Mouse (Mus musculus) midbrain, embryonic 12.5 days (tissue): ENCODE results near the gene Eif5. TPM values are rescaled to one million over a fixed set of nuclear protein-coding genes. Genes with fewer than 3 reads are reported as not detected.
"Not testable (repeated sequence)": the region's sequence is repeated elsewhere in the genome, so short reads cannot be mapped to it uniquely, and the experiment has no call there.

Experiments used
- ATAC-seq: fragments of 200-750 bp; cut with Nextera tagmentation; 2 replicates; pipeline ENCODE4 v1.8.0; 2017; ENCODE audit warnings: low read depth, moderate TSS enrichment, moderate library complexity; ENCODE audit not compliant: low FRiP score
- H3K27ac ChIP-seq: fragments of 300-500 bp; sonication (generic); replicated peaks from 2 replicates; pipeline ENCODE4 v1.5.1; 2016; ENCODE audit warnings: mild to moderate bottlenecking
- H3K27me3 ChIP-seq: fragments of 300-500 bp; sonication (generic); 2 replicates; pipeline ENCODE4 v1.6.1; 2016; ENCODE audit warnings: mild to moderate bottlenecking
- H3K36me3 ChIP-seq: fragments of 300-500 bp; sonication (generic); 2 replicates; pipeline ENCODE4 v1.6.1; 2016
- H3K4me1 ChIP-seq: fragments of 300-500 bp; sonication (generic); 2 replicates; pipeline ENCODE4 v1.6.1; 2016
- H3K4me2 ChIP-seq: fragments of 300-500 bp; sonication (generic); replicated peaks from 2 replicates; pipeline ENCODE4 v1.6.1; 2016; ENCODE audit warnings: mild to moderate bottlenecking, moderate library complexity
- H3K4me3 ChIP-seq: fragments of 300-500 bp; sonication (generic); 2 replicates; pipeline ENCODE4 v1.5.1; 2016; ENCODE audit warnings: mild to moderate bottlenecking
- H3K9ac ChIP-seq: fragments of 300-500 bp; sonication (generic); replicated peaks from 2 replicates; pipeline ENCODE4 v1.6.1; 2016; ENCODE audit warnings: mild to moderate bottlenecking, moderate library complexity
- H3K9me3 ChIP-seq: fragments of 300-500 bp; sonication (generic); 2 replicates; pipeline ENCODE4 v1.6.1; 2016; ENCODE audit warnings: mild to moderate bottlenecking
- WGBS: fragments of 180-500 bp; shearing (Covaris S2); methylation state at CpG from one replicate; pipeline ENCODE4 v1.1.7; 2016; 5-methylcytosine and 5-hydroxymethylcytosine counted together
- polyA plus RNA-seq: library from polyadenylated mRNA; unstranded; fragments of >200 nt; fragmentation: Nextera tagmentation; extraction: Ambion mirVana; gene quantifications from 2 replicates; pipeline ENCODE4 v1.2.1, GENCODE M21; 2016

Gene Eif5
- polyA plus RNA-seq = 692 and 732 TPM in 2 replicates

DNA sequence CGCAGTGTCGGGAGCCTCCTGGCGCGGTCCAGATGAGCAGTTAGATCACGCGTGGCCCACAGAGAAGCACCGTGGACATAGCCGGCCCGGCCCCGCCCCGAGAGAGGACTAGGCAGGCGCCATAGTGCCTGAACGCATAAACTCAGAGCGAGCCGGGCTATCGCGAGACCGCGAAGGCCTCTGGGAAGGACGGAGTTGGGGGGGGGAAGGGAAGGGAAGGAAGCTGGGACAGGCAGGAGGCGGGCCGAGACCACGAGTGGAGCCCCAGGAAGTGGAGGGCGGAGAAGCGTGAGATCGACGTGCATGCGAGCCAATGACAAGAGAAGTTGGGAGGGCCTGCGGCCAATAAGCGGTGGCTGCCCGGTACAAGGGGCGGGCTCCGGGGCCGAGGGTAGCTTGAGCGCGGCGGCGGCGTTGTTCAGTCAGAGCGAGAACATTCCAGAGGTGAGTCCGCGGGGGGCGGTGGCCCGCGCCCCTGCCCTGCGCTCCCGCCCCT lies at the start of gene Eif5:
Eif5 (plus strand) TSS at position 221 of the 496 bp plus-strand sequence.
- peak within 1 kb of the TSS; percentile 96 for H3K9ac ChIP-seq
- under 1% methylated on average over 42 of the region's 47 CpGs for WGBS
- H3K36me3 ChIP-seq = peaks cover 37% of the 10 kb centered on the region
- peak; percentile 98 for ATAC-seq
- peak within 1 kb of the TSS; percentile 97 for H3K4me3 ChIP-seq
- peak within 1 kb of the TSS; percentile 98 for H3K27ac ChIP-seq
- H3K4me2 ChIP-seq = peak within 1 kb of the TSS; percentile 85
- no peaks in the 10 kb centered on the region for H3K9me3 ChIP-seq
- H3K4me1 ChIP-seq = peaks cover 30% of the 10 kb centered on the region
- no peaks in the 10 kb centered on the region for H3K27me3 ChIP-seq

DNA sequence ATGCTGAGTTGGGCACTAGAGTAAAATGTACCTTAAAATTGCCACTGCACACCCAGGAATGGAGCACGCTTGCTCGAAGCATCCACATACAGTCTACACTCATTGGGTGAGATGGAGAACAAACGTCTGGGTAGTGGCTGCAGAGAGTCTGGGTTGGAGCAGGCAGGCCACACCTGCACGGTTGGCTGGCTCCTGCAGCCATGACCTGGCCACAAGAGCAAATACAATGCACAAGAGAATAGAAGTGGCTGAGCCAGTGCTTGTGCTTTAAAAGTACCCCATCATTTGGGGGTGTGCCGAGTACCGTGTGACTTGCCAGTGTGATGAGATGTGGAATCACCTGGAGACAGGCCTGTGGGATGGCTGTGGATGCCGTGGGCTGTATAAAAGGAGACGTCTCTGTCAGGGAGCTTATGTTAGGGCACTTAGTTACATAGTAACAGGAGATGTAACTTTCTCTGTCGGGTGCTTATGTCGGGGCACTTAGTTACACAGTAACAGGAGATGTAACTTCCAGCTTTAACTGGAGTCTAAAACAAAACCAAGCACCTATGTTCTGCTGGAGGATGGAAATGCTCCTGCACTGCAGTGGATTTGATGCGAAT lies 48.5 kb upstream of the Eif5 start:
- Histone ChIP-seq H3K4me1 (peaks cover 21% of the 10 kb centered on the region), H3K4me2 (no peak overlapping the region), H3K27ac (no peak overlapping the region), H3K36me3 (no peaks in the 10 kb centered on the region), H3K9ac (no peak overlapping the region), H3K4me3 (no peak overlapping the region), H3K9me3 (no peaks in the 10 kb centered on the region), H3K27me3 (peaks cover 51% of the 10 kb centered on the region)
- WGBS = 84% methylated on average over 11 of the region's 11 CpGs
- no peak for ATAC-seq

DNA sequence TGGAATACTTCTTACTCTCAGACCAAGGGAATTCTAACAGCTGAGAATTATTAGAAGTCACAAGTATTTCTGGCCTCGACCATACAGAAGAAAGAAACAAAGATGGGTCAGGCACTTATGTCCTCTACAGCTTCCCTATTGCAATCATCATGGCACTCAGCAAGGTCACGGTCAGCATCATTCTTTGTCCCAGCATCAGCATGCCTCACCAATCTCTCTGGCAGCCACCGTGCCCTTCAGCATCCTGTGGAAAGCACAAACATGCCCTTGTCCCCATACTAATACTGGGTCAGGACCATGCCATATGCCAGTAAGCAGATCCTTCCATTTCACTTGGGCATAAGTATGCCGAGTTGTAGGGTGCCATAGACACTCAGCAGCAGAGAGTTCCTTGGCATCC lies 42.9 kb upstream of the Eif5 start:
- no peak overlapping the region for H3K27ac ChIP-seq
- no peak overlapping the region for H3K4me2 ChIP-seq
- H3K4me1 ChIP-seq = peaks cover 5% of the 10 kb centered on the region; the same call in 1 of the 2 replicates
- H3K36me3 ChIP-seq = no peaks in the 10 kb centered on the region
- WGBS = 77% methylated on average over 4 of the region's 4 CpGs
- no peak for ATAC-seq
- no peaks in the 10 kb centered on the region for H3K27me3 ChIP-seq
- no peaks in the 10 kb centered on the region; the same call in 1 of the 2 replicates for H3K9me3 ChIP-seq
- no peak overlapping the region for H3K4me3 ChIP-seq
- no peak overlapping the region for H3K9ac ChIP-seq

DNA sequence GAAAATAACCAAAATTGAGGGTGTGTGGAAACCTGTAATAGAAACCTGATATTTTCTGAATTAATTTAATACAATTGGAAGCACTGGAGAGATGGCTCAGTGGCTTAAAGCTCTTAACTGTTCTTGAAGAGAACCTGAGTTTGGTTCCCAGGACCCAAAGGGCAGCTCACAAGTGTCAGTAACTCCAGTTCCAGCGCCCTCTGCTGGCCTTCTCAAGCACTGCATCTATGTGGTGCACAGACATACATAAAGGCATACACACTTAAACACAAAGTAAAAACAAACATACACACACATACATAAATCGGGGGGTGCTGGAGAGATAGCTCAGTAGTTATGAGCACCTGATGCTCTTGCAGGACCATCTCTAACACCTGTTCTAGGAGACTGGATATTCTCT lies 40.7 kb upstream of the Eif5 start:
- ATAC-seq = no peak
- no peaks in the 10 kb centered on the region for H3K27me3 ChIP-seq
- no peaks in the 10 kb centered on the region for H3K36me3 ChIP-seq
- no peak overlapping the region for H3K27ac ChIP-seq
- peaks cover 18% of the 10 kb centered on the region for H3K4me1 ChIP-seq
- H3K4me3 ChIP-seq = no peak overlapping the region
- WGBS = 52% methylated on average over 2 of the region's 2 CpGs
- H3K4me2 ChIP-seq = no peak overlapping the region
- no peaks in the 10 kb centered on the region; the same call in 1 of the 2 replicates for H3K9me3 ChIP-seq
- H3K9ac ChIP-seq = no peak overlapping the region

DNA sequence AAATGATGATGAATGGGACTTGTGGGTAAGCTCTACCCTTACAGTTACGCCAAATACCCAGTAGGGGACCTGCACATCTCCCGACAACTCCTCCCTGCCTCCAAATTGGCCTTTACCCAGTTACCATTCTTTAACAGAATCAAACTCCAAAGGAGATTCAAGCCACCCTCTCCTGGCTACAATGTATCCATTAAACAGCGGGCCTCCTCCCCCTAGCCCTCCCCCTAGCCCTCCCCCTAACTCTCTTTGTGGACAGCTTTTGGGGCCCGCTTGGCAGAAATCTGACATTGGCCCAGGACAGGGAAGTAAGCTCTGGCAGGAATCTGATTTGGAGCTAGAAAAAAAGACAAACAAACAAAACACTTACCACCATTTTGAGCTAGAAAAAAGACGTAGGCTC lies 38.2 kb upstream of the Eif5 start:
- Histone ChIP-seq H3K4me2 (no peak overlapping the region), H3K9ac (no peak overlapping the region), H3K36me3 (no peaks in the 10 kb centered on the region), H3K4me3 (no peak overlapping the region), H3K27me3 (0 out of 2 replicates have a peak, but pooled peaks cover 8% of the 10 kb centered on the region), H3K27ac (no peak overlapping the region), H3K4me1 (peaks cover 21% of the 10 kb centered on the region), H3K9me3 (no peaks in the 10 kb centered on the region; the same call in 1 of the 2 replicates)
- ATAC-seq = no peak
- WGBS = 43% methylated on average over 5 of the region's 5 CpGs

DNA sequence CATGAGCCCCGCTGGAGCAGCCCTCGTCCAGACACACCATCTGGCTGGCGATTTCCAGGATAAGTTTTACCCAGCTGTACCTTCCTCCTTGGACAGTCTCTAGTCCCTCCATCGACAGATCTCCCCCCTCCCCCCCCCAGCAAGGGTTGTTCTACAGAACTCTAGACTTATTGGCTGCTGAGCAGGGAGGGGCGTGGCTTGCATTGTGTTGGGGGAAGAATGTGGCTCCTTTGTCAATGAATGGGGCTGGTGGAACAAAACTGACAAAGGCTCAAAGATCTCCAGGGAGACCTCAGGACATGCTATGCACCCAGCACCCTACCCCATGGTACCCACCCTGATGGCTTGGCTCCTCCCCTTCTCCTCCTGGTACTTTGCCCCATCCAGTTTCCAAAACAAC lies 37.1 kb upstream of the Eif5 start:
- 0 out of 2 replicates have a peak overlapping the region, but pooled peaks have one; percentile 7 for H3K4me3 ChIP-seq

DNA sequence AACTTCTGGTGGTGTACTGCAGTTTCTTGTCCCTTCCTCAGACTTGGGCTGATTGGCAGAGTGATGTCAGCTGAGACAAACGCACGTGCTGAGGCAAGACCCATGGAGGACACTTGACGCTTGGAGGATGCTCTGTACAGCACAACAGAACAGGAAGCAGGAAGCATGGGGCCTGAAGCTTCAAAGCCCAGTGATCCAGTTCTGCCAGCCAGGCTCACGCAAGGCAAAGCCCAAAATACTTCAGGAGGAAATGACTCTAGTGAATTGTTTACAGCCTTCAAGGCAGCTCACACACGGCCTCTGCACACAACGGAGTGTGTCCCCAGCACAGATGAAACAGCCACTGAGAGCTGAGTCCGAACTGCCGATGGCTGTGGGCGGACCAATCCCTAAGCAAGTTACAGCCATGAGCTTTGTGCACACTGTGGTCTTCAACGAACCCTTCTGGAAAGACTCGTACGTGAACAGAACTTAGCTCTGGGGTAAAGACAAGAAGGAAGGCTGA lies 34.7 kb upstream of the Eif5 start:
- WGBS = 86% methylated on average over 12 of the region's 12 CpGs
- Histone ChIP-seq H3K9me3 (no peaks in the 10 kb centered on the region), H3K27me3 (0 out of 2 replicates have a peak, but pooled peaks cover 8% of the 10 kb centered on the region), H3K4me1 (peaks cover 24% of the 10 kb centered on the region), H3K36me3 (no peaks in the 10 kb centered on the region), H3K9ac (no peak overlapping the region), H3K27ac (no peak overlapping the region), H3K4me2 (no peak overlapping the region), H3K4me3 (no peak overlapping the region)
- no peak for ATAC-seq

More for the DNA sequence above, 37.1 kb upstream of the Eif5 start:
- Histone ChIP-seq H3K4me1 (peaks cover 24% of the 10 kb centered on the region), H3K27ac (peak overlapping the region; percentile 63), H3K9ac (no peak overlapping the region), H3K9me3 (no peaks in the 10 kb centered on the region; the same call in 1 of the 2 replicates), H3K36me3 (no peaks in the 10 kb centered on the region), H3K4me2 (peak overlapping the region; percentile 41), H3K27me3 (0 out of 2 replicates have a peak, but pooled peaks cover 8% of the 10 kb centered on the region)
- 7% methylated on average over 5 of the region's 5 CpGs for WGBS
- ATAC-seq = peak; percentile 84

DNA sequence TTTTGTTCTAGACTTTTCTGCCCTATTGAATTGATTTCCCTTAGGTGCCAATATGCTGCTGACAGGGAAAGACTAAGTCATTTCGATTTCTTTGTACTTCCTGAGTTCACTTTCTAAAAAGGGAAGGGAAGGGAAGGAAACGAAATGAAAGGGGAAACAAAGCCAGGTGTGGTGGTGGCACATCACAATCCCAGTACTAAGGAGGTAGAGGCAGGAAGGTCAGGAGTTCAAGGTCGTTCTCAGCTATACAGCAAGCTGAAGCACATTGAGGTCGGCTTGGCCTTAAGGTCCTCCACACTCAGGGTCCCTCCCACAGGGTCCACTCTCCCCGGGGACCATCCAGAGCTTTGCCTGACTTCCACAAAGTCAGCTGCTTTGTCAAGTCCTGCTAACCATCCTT lies 34.2 kb upstream of the Eif5 start:
- no peak for ATAC-seq
- Histone ChIP-seq H3K9ac (no peak overlapping the region), H3K4me3 (no peak overlapping the region), H3K4me2 (no peak overlapping the region), H3K27me3 (0 out of 2 replicates have a peak, but pooled peaks cover 8% of the 10 kb centered on the region), H3K4me1 (peaks cover 24% of the 10 kb centered on the region), H3K27ac (no peak overlapping the region), H3K9me3 (no peaks in the 10 kb centered on the region), H3K36me3 (no peaks in the 10 kb centered on the region)
- 83% methylated on average over 5 of the region's 5 CpGs for WGBS

DNA sequence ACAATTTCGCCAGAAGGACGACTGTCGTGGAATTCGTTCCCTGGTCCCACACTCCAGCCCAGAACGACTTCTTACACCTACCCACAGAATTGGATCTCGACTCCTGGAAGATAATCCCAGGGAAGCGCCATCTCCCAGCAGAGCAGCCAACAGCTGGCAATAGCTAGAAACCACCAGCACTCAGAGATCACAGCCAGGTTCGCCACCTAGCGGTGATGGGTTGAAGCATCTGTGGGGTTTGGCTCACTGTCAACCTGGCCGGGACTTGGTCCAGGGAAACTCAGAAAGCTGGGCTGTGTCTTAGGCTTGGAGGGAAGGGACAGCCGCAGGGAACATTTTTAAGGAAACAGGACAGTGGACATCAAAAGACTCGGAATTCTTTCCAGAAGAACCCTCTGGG lies 32.9 kb upstream of the Eif5 start:
- no peaks in the 10 kb centered on the region for H3K36me3 ChIP-seq
- ATAC-seq = peak; percentile 57; the same call in 1 of the 2 replicates
- H3K27ac ChIP-seq = no peak overlapping the region
- H3K4me3 ChIP-seq = peak overlapping the region; percentile 24
- H3K9me3 ChIP-seq = no peaks in the 10 kb centered on the region
- no peak overlapping the region for H3K9ac ChIP-seq
- H3K4me2 ChIP-seq = peak overlapping the region; percentile 47
- 0 out of 2 replicates have a peak, but pooled peaks cover 8% of the 10 kb centered on the region for H3K27me3 ChIP-seq
- WGBS = 3% methylated on average over 12 of the region's 12 CpGs
- peaks cover 19% of the 10 kb centered on the region for H3K4me1 ChIP-seq

DNA sequence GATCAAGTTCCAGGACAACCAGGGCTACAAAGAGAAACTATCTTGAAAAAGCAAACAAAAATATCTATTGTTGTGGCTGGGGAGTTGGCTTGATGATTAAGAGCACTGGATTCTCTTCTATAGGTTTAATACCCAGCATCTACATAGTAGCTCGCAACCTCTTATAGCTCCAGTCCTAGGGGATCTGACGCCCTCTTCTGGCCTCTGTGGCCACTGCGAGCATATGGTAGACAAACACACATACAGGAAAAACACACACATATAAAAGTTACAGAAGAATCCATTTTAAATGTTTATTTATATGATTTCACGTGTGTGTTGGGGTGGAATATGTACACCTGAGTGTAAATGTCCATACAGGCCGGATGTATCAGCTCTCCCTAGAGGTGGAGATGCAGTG lies 30.8 kb upstream of the Eif5 start:
- H3K27me3 ChIP-seq = 0 out of 2 replicates have a peak, but pooled peaks cover 8% of the 10 kb centered on the region
- H3K27ac ChIP-seq = no peak overlapping the region
- H3K36me3 ChIP-seq = no peaks in the 10 kb centered on the region
- H3K4me3 ChIP-seq = no peak overlapping the region
- no peak overlapping the region for H3K4me2 ChIP-seq
- WGBS = 59% methylated on average over 5 of the region's 5 CpGs
- peaks cover 6% of the 10 kb centered on the region; the same call in 1 of the 2 replicates for H3K4me1 ChIP-seq
- ATAC-seq = no peak
- H3K9ac ChIP-seq = no peak overlapping the region
- H3K9me3 ChIP-seq = no peaks in the 10 kb centered on the region

DNA sequence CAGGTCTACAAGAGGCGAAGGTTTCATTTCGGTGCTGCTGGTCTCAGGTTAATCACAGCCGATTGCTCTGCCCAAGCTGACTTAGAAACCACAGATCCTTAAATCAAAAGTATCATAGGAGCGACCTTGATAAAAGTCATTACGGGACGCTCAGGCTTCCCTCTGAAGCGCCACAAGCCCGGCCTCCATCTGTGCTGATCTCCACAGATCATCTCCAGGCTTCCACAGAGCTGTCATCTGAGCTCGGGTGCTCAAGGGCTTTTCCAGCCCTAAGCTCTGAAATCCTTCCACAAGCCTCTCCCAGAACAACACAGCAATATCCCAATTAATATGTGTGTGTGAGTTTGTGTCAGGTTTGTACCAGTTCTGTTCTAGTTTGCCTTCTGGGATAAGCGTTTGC lies 29.9 kb upstream of the Eif5 start:
- Histone ChIP-seq H3K4me3 (no peak overlapping the region), H3K4me2 (no peak overlapping the region), H3K36me3 (no peaks in the 10 kb centered on the region), H3K27ac (no peak overlapping the region), H3K4me1 (peaks cover 6% of the 10 kb centered on the region; the same call in 1 of the 2 replicates), H3K9ac (no peak overlapping the region), H3K9me3 (no peaks in the 10 kb centered on the region), H3K27me3 (0 out of 2 replicates have a peak, but pooled peaks cover 8% of the 10 kb centered on the region)
- no peak for ATAC-seq
- WGBS = 93% methylated on average over 10 of the region's 10 CpGs

DNA sequence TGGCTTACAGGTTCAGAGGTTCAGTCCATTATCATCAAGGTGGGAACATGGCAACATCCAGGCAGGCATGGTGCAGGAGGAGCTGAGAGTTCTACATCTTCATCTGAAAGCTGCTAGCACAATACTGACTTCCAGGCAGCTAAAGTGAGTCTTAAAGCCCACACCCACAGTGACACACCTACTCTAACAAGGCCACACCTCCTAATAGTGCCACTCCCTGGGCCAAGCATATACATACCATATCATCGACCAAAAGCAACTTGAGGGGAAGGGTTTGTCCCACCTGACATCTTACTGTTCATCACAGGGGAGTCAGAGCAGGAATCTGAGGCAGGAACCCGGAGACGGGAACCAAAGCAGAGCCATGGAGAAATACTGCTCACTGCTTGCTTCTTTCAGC lies 29.4 kb upstream of the Eif5 start:
- not testable (repeated sequence) for H3K9ac ChIP-seq, H3K36me3 ChIP-seq, ATAC-seq, H3K27ac ChIP-seq, H3K4me1 ChIP-seq, H3K9me3 ChIP-seq, H3K4me3 ChIP-seq, H3K27me3 ChIP-seq, H3K4me2 ChIP-seq
- 83% methylated on average over 3 of the region's 3 CpGs for WGBS
